Mouse (Mus musculus): ENCODE measurements at regions not wholly inside any gene's neighbourhood (a gene's known extent, or its start where the extent isn't known, plus 50 kb on each side); places are given as distances from the start of the nearest gene placed in this dataset.

DNA sequence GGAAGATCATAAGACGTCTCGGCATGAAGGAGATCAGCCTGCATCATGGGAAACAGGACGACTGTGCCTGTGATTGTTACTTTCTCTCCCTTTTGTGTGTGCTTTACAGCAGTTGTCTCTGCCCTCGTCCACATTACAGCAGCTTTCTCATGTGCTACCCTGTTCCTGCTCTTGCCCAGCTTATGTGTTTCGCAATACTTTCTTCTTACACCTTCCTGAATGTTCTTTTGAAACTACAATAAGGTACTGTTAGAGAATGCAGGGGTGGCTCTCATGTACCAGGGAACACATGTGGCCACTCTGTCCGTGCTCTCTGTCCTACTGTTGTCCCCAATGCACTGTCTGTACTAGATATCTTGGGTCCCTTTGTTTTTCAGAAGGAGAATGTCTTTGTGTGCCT, 414.0 kb upstream of the Alcam start:
- TF ChIP-seq GATA4 (IDR thresholded peaks at IDR 0.05; ENCODE audit: insufficient replicate concordance, low read length): no peak

DNA sequence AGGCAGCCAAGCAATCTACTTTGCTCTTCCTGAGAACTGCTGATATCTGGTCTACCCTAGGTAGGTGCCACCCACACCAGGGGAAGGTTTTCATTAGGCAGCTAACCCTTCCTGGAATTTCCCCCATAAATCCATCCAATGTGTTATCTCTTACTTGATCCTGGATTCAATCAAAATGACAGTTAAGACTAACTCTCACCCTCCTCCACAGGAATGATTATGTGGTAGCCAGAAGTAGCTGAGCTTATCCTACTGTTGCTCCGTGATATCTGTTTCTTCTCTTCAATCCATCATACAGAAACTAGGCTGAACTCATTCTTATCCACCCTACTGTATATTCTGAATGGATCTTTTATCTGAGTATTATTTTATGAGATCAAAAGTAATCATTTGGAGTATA, 409.7 kb upstream of the Alcam start:
- TF ChIP-seq GATA4 (IDR thresholded peaks at IDR 0.05; ENCODE audit: insufficient replicate concordance, low read length): no peak

DNA sequence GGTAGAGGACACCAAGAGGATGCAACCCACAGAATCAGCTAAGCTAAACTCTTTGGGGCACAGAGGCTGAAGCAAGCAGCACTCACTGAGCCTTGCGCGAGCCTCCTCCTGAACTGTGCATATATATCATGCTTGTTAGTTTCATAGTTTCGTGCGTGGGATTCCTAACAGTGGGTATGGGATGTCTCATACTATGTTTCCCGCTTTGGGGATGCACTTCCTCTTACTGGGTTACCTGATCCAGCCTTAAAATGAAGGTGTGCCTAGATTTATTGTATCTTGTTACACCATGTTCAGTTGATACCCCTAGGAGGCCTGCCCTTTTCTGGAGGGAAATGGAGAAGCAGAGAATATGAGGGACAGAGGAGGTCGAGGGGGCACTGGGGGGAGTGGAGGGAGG, 407.4 kb upstream of the Alcam start:
- no peak for TF ChIP-seq GATA4 (IDR thresholded peaks at IDR 0.05; ENCODE audit: insufficient replicate concordance, low read length)

DNA sequence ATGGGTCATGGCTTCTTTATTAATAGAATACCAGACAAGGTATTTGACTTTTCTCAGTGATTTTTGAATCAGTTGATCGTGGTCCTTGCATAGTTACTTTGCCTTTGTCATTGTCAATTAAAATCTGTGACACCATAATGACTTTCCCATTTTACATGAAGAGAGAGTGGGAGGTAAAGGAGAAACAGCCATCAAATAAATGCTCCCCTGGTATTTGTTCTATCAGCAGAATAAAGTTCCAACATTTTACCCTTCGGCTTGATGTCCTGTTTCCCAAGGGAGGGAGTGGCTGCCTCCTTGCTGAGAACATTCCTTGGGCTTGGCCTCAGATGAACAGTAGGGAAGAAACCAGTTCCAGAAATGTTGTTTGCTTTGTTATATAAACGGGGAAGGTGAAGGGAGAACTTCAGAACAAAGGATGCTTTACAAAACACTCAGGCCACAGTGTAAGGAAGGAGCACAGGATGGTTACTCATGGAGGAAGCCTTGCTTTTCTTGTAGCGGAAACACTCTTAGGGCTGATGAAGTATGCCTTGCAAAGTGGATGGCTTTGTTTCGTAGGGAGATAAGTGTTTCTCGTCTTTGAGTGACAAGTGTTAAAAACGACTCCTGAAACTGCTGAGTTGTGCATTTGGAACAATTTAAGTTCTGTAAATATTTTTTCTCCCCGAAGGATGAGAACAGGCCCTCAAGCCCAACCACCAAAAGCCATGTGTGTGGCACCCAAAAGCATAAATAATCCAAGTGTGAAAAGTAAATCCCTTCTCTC, 404.8 kb upstream of the Alcam start:
- TF ChIP-seq GATA4 (IDR thresholded peaks at IDR 0.05; ENCODE audit: insufficient replicate concordance, low read length): no peak

DNA sequence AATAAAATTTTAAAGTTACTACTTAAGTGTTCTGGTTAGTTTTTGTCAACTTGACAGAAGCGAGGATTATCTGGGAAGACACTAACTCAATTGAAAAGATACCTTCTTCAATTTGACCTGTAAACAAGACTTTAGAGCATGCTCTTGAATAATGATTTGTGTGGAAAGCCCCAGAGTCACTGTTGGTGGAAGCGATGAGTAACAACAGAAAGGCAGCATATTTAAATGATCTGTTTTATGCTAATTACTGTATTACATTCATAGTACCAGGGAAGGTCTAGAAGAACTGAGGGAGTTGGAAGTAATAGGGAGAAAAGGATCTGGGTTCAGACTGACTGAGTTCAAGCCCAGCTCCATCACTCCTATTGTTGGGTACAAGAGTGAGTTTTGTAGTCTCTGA, 397.3 kb upstream of the Alcam start:
- TF ChIP-seq GATA4 (IDR thresholded peaks at IDR 0.05; ENCODE audit: insufficient replicate concordance, low read length): no peak

DNA sequence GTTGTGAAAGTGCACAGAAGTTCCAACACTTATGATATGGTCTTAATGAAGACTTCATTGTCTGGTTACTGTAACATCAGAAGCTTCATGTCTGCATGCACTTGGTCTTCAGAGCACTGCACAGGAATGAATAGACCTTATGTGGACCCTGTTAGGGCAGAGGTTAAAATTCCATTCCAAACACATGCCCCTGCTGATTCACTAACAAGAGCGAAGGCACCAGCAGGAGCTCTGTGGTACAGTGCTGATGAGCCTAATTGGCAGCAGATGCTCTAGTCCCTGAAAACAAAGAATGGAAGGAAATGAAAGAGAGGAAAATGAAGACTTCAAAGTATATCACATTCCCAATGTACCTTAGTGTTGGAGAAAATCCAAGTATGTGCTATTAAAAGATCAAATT, 365.1 kb upstream of the Alcam start:
- no peak for TF ChIP-seq GATA4 (IDR thresholded peaks at IDR 0.05; ENCODE audit: insufficient replicate concordance, low read length)

DNA sequence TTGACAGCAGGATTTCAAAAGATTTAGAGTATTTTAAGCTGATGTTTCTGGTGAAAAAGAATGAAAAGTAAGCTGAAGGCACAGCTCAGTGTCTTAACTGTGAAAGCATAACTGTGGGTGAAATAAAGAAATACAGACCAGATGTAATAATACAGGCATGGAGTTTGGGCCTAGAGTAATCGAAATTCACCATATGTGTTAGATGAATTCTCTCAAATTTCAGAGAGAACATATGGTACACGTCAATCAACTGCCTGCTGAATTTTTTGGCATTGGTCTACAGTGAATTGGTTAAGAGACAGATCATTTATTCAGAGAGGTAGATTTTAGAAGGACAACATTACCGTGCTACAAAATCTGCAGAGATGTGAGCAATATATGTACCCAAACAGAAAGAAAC, 357.3 kb upstream of the Alcam start:
- TF ChIP-seq GATA4 (IDR thresholded peaks at IDR 0.05; ENCODE audit: insufficient replicate concordance, low read length): no peak

DNA sequence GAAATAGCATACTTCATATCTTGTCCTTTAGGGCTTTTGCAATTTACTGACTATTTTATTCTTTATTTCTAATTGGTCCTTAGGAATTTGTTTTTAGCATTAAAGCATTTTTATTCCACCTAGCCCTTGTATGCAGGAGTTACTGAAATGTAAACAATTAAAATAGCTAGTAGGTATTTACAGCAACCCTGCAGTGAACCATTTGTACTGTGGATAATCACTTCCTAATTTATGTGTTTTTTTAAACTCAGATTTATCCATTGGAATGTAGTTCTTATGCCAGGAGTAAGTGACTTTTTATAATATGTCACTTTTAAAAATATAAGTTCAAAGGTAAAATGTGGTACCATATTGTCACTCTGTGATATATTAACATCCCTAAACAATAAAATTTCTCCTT, 350.5 kb upstream of the Alcam start:
- TF ChIP-seq GATA4 (IDR thresholded peaks at IDR 0.05; ENCODE audit: insufficient replicate concordance, low read length): no peak

DNA sequence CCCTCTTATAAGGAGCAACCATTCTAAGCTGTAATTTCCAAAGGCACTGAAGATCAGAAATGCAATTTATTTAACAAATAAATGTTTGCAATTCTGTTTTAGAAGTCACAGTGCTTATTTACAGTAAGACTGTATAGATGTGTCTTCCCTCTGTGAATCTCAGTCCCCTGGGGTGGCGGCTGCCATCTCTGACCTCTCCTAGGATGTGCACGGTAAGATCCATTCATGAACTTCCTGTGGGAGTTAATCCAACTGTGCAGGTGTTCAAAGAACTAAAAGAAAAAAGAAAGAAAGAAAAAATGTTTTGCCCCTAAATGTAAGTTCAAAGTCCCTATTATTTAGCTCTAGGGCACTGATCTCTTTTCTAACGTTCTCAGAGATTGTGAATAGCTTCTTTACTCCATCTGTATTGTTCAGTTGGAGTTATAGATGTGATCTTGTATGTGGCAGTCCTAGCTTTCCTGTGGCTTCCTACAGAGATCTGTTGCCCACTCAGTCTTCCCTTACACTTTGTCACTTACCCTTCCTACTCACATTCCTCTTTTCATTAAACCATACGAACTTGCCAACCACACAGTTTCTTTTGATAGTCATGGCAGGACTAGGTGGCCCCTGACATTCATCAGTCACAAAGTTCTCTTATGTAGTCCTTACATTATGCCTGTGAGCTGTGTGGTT, 346.0 kb upstream of the Alcam start:
- TF ChIP-seq GATA4 (IDR thresholded peaks at IDR 0.05; ENCODE audit: insufficient replicate concordance, low read length): no peak

DNA sequence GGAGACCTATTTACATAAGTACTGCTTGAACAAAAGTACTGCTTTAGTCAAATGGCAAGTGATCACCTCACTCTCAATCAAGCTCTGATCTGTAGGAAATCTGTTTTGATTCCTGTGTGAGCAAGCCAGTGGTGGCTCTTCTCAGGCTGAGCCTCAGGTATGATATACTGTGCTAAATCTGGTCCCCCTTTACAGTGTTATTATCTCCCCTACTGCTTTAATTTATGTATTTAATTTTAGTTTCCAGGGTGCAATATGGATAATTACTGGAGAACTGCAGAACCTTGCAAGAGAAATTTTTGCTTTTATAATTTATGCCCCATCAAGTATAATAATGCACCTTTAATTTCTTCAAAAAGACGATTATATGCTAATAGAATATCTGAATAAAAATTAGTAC, 341.3 kb upstream of the Alcam start:
- no peak for TF ChIP-seq GATA4 (IDR thresholded peaks at IDR 0.05; ENCODE audit: insufficient replicate concordance, low read length)

DNA sequence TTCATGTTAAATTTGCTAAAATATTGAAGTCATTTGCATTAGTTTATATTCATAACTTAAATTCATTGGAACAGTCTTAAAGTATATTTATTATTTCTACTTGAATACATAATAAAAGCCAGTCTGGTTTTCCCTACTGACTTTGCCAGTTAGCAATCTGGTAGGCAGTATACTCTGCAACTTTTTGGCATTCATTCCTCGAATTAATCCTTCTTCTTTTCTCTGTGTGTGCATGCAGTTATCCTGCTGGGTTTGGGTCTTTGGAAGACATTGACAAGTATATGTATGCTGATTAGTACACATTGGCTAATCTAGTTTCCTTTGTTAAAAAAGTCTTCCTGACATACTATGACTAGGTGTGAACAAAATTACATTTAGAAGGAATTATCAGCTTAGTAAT, 336.1 kb upstream of the Alcam start:
- no peak for TF ChIP-seq GATA4 (IDR thresholded peaks at IDR 0.05; ENCODE audit: insufficient replicate concordance, low read length)

DNA sequence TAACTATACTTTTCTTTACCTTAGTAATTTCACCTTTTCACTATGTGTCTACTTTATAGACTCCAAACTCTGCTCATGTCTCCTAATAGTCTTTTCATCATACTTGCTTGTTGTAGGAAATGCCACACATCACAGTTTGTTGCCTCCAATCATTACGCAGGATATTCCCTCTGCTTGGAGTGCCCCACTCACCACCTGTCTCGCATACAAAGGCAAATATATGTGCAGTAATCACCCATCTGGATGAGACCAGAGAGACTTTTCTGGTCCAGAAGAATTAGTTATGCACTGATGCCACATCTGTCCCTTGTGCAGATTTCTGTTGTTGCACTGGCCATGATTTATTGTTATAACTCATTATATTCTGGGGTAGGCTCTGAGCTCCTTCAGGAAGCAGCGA, 293.9 kb upstream of the Alcam start:
- no peak for TF ChIP-seq GATA4 (IDR thresholded peaks at IDR 0.05; ENCODE audit: insufficient replicate concordance, low read length)

DNA sequence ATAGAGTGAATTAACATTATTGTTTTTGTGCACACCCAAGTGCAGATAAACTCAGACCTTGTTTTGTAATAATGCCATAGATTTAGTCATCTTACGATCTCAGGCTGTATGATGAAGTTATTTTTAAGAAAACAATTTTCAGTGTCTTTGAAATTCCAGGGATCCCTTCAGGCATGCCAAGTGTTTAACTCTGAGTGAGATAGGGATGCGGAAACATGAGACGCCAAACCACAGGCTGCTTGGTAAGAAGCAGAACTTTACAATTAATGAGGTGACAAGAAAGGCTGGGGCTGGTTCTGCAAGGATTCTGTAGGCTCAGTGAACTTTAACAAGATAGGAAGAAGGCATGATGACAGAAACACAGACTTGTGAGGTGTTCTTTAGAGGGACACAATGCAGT, 292.3 kb upstream of the Alcam start:
- no peak for TF ChIP-seq GATA4 (IDR thresholded peaks at IDR 0.05; ENCODE audit: insufficient replicate concordance, low read length)

DNA sequence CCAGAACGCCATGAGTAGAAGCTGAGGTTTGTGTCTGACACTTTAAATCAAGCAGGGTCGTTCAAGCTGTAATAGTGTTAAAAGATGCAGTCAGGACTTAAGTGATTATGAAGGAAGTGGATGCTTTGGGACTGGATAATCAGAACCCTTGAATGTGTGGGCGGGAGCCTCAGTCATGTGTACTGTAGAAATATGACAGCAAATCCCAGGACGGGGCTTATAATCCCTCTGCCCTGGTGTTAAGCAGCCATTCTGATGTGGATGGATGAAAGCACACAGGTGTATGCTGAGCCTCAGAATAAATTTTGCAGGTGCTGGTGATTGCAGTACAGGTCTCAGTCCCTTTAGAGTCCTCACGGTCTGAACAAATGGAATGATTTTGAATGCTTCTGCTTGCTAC, 290.8 kb upstream of the Alcam start:
- no peak for TF ChIP-seq GATA4 (IDR thresholded peaks at IDR 0.05; ENCODE audit: insufficient replicate concordance, low read length)

DNA sequence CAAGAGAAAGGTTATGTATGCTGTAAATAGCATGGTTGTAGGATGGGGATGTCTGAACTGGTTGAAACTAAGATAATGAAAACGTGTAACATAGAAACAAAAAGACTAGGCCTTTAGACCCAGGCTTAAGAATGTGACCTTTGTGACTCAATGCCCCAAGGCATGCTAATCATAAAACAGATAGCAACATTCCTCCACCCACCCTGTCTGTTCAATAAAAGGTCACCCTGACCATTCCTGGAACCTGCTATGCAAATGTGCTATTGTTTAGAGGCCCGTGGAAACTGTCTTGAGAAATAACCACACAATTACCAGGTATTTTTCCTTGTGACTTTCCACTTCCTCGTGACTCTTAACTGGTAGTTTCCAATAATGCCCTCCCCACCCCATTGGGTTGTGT, 288.3 kb upstream of the Alcam start:
- no peak for TF ChIP-seq GATA4 (IDR thresholded peaks at IDR 0.05; ENCODE audit: insufficient replicate concordance, low read length)

DNA sequence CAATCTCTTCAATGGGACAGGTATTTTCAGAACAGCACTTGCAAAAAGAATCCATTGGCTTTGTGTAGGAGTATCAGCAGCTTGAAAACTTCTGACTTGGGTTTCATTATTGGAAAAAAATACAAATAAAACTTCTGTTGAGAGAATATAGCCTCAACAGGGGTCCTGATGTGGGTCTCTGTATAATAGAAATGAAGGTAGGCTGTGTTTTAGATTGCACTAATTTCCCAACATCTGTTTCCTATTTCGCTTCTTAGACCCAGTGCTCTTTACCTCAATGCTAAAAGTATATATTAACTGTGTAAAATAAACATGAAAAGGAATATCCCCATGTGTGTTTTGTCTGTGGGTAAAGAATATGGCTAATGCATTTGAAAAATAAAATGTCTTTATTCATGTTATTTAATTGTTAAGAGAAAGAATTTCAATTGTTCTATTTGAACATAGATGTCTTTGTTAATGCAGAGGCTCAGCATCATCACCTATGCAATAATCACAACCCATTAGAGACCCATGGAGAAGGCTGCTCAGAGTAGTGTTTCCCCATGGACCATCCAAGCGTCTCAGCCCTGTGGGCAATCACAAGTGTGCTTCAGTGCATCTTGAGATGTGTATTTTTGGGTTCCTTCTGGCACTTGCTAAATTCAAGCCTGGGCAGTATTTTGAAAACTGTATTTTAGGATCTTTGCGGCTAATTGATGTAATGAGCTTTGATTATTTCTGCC, 272.4 kb upstream of the Alcam start:
- TF ChIP-seq GATA4 (IDR thresholded peaks at IDR 0.05; ENCODE audit: insufficient replicate concordance, low read length): no peak

Measured in liver, adult (tissue).